Mouse (Mus musculus): ENCODE measurements at regions not wholly inside any gene's neighbourhood (a gene's known extent, or its start where the extent isn't known, plus 50 kb on each side); places are given as distances from the start of the nearest gene placed in this dataset.
"Not testable (repeated sequence)": the region's sequence is repeated elsewhere in the genome, so short reads cannot be mapped to it uniquely, and the experiment has no call there.

- Histone ChIP-seq H3K9me3 (replicated peaks; ENCODE audit: control insufficient read depth, insufficient read depth, low read length, poor library complexity, severe bottlenecking) (no peaks in the 10 kb centered on the region), H3K9ac (ENCODE audit: low read depth, poor library complexity, severe bottlenecking) (no peak overlapping the region), H3K27ac (ENCODE audit: insufficient read depth, low read length) (no peak overlapping the region), H3K27me3 (ENCODE audit: control insufficient read depth, insufficient read depth, low read length, poor library complexity, severe bottlenecking) (no peaks in the 10 kb centered on the region), H3K4me3 (ENCODE audit: low read depth, low read length) (no peak overlapping the region), H3K4me1 (ENCODE audit: control insufficient read depth, insufficient read depth, low read length) (no peaks in the 10 kb centered on the region), H3K36me3 (ENCODE audit: control insufficient read depth, insufficient read depth, low read length, poor library complexity, severe bottlenecking) (no peaks in the 10 kb centered on the region)
- TF ChIP-seq POLR2A (IDR thresholded peaks at IDR 0.05; ENCODE audit: insufficient read depth, low read length) (no peak), CTCF (IDR thresholded peaks at IDR 0.05; ENCODE audit: low read depth, low read length) (no peak), EP300 (IDR thresholded peaks at IDR 0.05; ENCODE audit: insufficient read depth, low read depth, low read length) (no peak)
Observed at GRCm38 (mm10) chr9:3258396-3259300, 76.3 kb upstream of the Alkbh8 start.

GRCm38 (mm10) chr9:3260181-3260580, 74.8 kb upstream of the Alkbh8 start:
- H3K27ac ChIP-seq (ENCODE audit: insufficient read depth, low read length) = no peak overlapping the region
- no peaks in the 10 kb centered on the region for H3K4me1 ChIP-seq (ENCODE audit: control insufficient read depth, insufficient read depth, low read length)
- H3K27me3 ChIP-seq (ENCODE audit: control insufficient read depth, insufficient read depth, low read length, poor library complexity, severe bottlenecking) = no peaks in the 10 kb centered on the region
- no peak overlapping the region for H3K9ac ChIP-seq (ENCODE audit: low read depth, poor library complexity, severe bottlenecking)
- H3K9me3 ChIP-seq (replicated peaks; ENCODE audit: control insufficient read depth, insufficient read depth, low read length, poor library complexity, severe bottlenecking) = no peaks in the 10 kb centered on the region
- TF ChIP-seq CTCF (IDR thresholded peaks at IDR 0.05; ENCODE audit: low read depth, low read length) (no peak), POLR2A (IDR thresholded peaks at IDR 0.05; ENCODE audit: insufficient read depth, low read length) (no peak), EP300 (IDR thresholded peaks at IDR 0.05; ENCODE audit: insufficient read depth, low read depth, low read length) (no peak)
- H3K4me3 ChIP-seq (ENCODE audit: low read depth, low read length) = no peak overlapping the region
- H3K36me3 ChIP-seq (ENCODE audit: control insufficient read depth, insufficient read depth, low read length, poor library complexity, severe bottlenecking) = no peaks in the 10 kb centered on the region

- H3K9ac ChIP-seq (ENCODE audit: low read depth, poor library complexity, severe bottlenecking) = no peak overlapping the region
- H3K4me1 ChIP-seq (ENCODE audit: control insufficient read depth, insufficient read depth, low read length) = no peaks in the 10 kb centered on the region
- no peak overlapping the region for H3K4me3 ChIP-seq (ENCODE audit: low read depth, low read length)
- H3K36me3 ChIP-seq (ENCODE audit: control insufficient read depth, insufficient read depth, low read length, poor library complexity, severe bottlenecking) = no peaks in the 10 kb centered on the region
- no peaks in the 10 kb centered on the region for H3K9me3 ChIP-seq (replicated peaks; ENCODE audit: control insufficient read depth, insufficient read depth, low read length, poor library complexity, severe bottlenecking)
- no peak overlapping the region for H3K27ac ChIP-seq (ENCODE audit: insufficient read depth, low read length)
- TF ChIP-seq CTCF (IDR thresholded peaks at IDR 0.05; ENCODE audit: low read depth, low read length) (no peak), EP300 (IDR thresholded peaks at IDR 0.05; ENCODE audit: insufficient read depth, low read depth, low read length) (no peak), POLR2A (IDR thresholded peaks at IDR 0.05; ENCODE audit: insufficient read depth, low read length) (no peak)
- no peaks in the 10 kb centered on the region for H3K27me3 ChIP-seq (ENCODE audit: control insufficient read depth, insufficient read depth, low read length, poor library complexity, severe bottlenecking)
Observed at GRCm38 (mm10) chr9:3260860-3261259, 74.1 kb upstream of the Alkbh8 start.

GRCm38 (mm10) chr9:3264467-3264866, 70.5 kb upstream of the Alkbh8 start:
- no peaks in the 10 kb centered on the region for H3K36me3 ChIP-seq (ENCODE audit: control insufficient read depth, insufficient read depth, low read length, poor library complexity, severe bottlenecking)
- H3K4me3 ChIP-seq (ENCODE audit: low read depth, low read length) = no peak overlapping the region
- no peaks in the 10 kb centered on the region for H3K4me1 ChIP-seq (ENCODE audit: control insufficient read depth, insufficient read depth, low read length)
- no peaks in the 10 kb centered on the region for H3K27me3 ChIP-seq (ENCODE audit: control insufficient read depth, insufficient read depth, low read length, poor library complexity, severe bottlenecking)
- no peaks in the 10 kb centered on the region for H3K9me3 ChIP-seq (replicated peaks; ENCODE audit: control insufficient read depth, insufficient read depth, low read length, poor library complexity, severe bottlenecking)
- no peak overlapping the region for H3K9ac ChIP-seq (ENCODE audit: low read depth, poor library complexity, severe bottlenecking)
- H3K27ac ChIP-seq (ENCODE audit: insufficient read depth, low read length) = no peak overlapping the region
- TF ChIP-seq EP300 (IDR thresholded peaks at IDR 0.05; ENCODE audit: insufficient read depth, low read depth, low read length) (no peak), CTCF (IDR thresholded peaks at IDR 0.05; ENCODE audit: low read depth, low read length) (no peak), POLR2A (IDR thresholded peaks at IDR 0.05; ENCODE audit: insufficient read depth, low read length) (no peak)

- not testable (repeated sequence) for H3K9ac ChIP-seq (ENCODE audit: low read depth, poor library complexity, severe bottlenecking); H3K36me3 ChIP-seq (ENCODE audit: control insufficient read depth, insufficient read depth, low read length, poor library complexity, severe bottlenecking); H3K4me1 ChIP-seq (ENCODE audit: control insufficient read depth, insufficient read depth, low read length); H3K27me3 ChIP-seq (ENCODE audit: control insufficient read depth, insufficient read depth, low read length, poor library complexity, severe bottlenecking); H3K27ac ChIP-seq (ENCODE audit: insufficient read depth, low read length); H3K9me3 ChIP-seq (replicated peaks; ENCODE audit: control insufficient read depth, insufficient read depth, low read length, poor library complexity, severe bottlenecking); H3K4me3 ChIP-seq (ENCODE audit: low read depth, low read length)
Observed at GRCm38 (mm10) chr9:3280496-3280895, 54.4 kb upstream of the Alkbh8 start.

- not testable (repeated sequence) for H3K9ac ChIP-seq (ENCODE audit: low read depth, poor library complexity, severe bottlenecking); H3K27me3 ChIP-seq (ENCODE audit: control insufficient read depth, insufficient read depth, low read length, poor library complexity, severe bottlenecking); H3K27ac ChIP-seq (ENCODE audit: insufficient read depth, low read length); H3K9me3 ChIP-seq (replicated peaks; ENCODE audit: control insufficient read depth, insufficient read depth, low read length, poor library complexity, severe bottlenecking); H3K4me1 ChIP-seq (ENCODE audit: control insufficient read depth, insufficient read depth, low read length); H3K4me3 ChIP-seq (ENCODE audit: low read depth, low read length); H3K36me3 ChIP-seq (ENCODE audit: control insufficient read depth, insufficient read depth, low read length, poor library complexity, severe bottlenecking)
Observed at GRCm38 (mm10) chr9:3281906-3282305, 53.0 kb upstream of the Alkbh8 start.

- H3K27ac ChIP-seq (ENCODE audit: insufficient read depth, low read length); H3K4me1 ChIP-seq (ENCODE audit: control insufficient read depth, insufficient read depth, low read length); H3K27me3 ChIP-seq (ENCODE audit: control insufficient read depth, insufficient read depth, low read length, poor library complexity, severe bottlenecking); H3K36me3 ChIP-seq (ENCODE audit: control insufficient read depth, insufficient read depth, low read length, poor library complexity, severe bottlenecking); H3K4me3 ChIP-seq (ENCODE audit: low read depth, low read length); H3K9me3 ChIP-seq (replicated peaks; ENCODE audit: control insufficient read depth, insufficient read depth, low read length, poor library complexity, severe bottlenecking); H3K9ac ChIP-seq (ENCODE audit: low read depth, poor library complexity, severe bottlenecking): not testable (repeated sequence)
Observed at GRCm38 (mm10) chr9:3283381-3283780, 51.6 kb upstream of the Alkbh8 start.
